Mouse (Mus musculus) bone marrow macrophage, adult 2 months (primary cell): ENCODE data around the gene Gm21976.

Source experiments
- CTCF ChIP-seq: IDR thresholded peaks from 2 replicates; pipeline ENCODE4 v1.5.1; 2012; ENCODE audit warnings: low read depth, mild to moderate bottlenecking, low read length, moderate library complexity
- POLR2A ChIP-seq: IDR thresholded peaks from 2 replicates; pipeline ENCODE4 v1.6.1; 2012; ENCODE audit warnings: mild to moderate bottlenecking, low read depth, low read length, borderline replicate concordance

GRCm38 (mm10) chr13:98313631-98314030 is 33.9 kb downstream of the Gm21976 start:
- TF ChIP-seq CTCF (no peak), POLR2A (no peak)
